13 mouse cellular contexts compared by ENCODE assay signal in genomic region chr16:77322338-77322737, GRCm38 (mm10).
A peak's percentile ranks its signal among the peaks of the same experiment; 100 is the strongest.
DNase-seq lines count a peak whose midpoint lies in the region; ATAC-seq lines count a peak whose summit lies in the region.
"Had no signal": no experiment of that assay in that cellular context is flagged by ENCODE, and none has a peak within 500 bp of the region (broad histone marks: within the 10 kb centered on the region; RNA-seq: fewer than 3 reads in every experiment).

No protein-coding gene starts in this region.

- WGBS in hindbrain, embryonic 10.5 days = 44% methylated on average over 5 of the region's 5 CpGs
- WGBS in hindbrain, embryonic 13.5 days = 15% methylated on average over 5 of the region's 5 CpGs

- H3K27me3 ChIP-seq in hindbrain, embryonic 10.5 days (ENCODE audit: insufficient read depth, poor library complexity, severe bottlenecking) = no peaks in the 10 kb centered on the region
- H3K27me3 ChIP-seq in hindbrain, embryonic 13.5 days = no peaks in the 10 kb centered on the region

- H3K36me3 ChIP-seq in hindbrain, embryonic 10.5 days = no peaks in the 10 kb centered on the region
- H3K36me3 ChIP-seq in hindbrain, embryonic 13.5 days = no peaks in the 10 kb centered on the region

- H3K4me3 ChIP-seq in hindbrain, embryonic 10.5 days = no peak overlapping the region
- no peak overlapping the region for H3K4me3 ChIP-seq in hindbrain, embryonic 13.5 days

- H3K27ac ChIP-seq in hindbrain, embryonic 10.5 days = no peak overlapping the region
- H3K27ac ChIP-seq in hindbrain, embryonic 13.5 days = no peak overlapping the region

- peaks cover 4% of the 10 kb centered on the region; the same call in 1 of the 2 replicates for H3K4me1 ChIP-seq in hindbrain, embryonic 10.5 days (replicated peaks)
- H3K4me1 ChIP-seq in hindbrain, embryonic 13.5 days (replicated peaks) = peaks cover 7% of the 10 kb centered on the region

- no peak for ATAC-seq in hindbrain, embryonic 13.5 days (ENCODE audit: low FRiP score)
- ATAC-seq: activated CD4-positive, CD25-positive, alpha-beta regulatory T cell, adult 4 months had no signal

- no peaks in the 10 kb centered on the region for H3K9me3 ChIP-seq in hindbrain, embryonic 10.5 days
- H3K9me3 ChIP-seq in hindbrain, embryonic 13.5 days = no peaks in the 10 kb centered on the region

- H3K9ac ChIP-seq in hindbrain, embryonic 13.5 days = no peak overlapping the region

- H3K4me2 ChIP-seq in hindbrain, embryonic 13.5 days = no peak overlapping the region
- H3K4me2 ChIP-seq: liver, embryonic 11.5 days had no signal

- peak; percentile 16 for DNase-seq in hindbrain, embryonic 10.5 days (ENCODE audit: low spot score)
- peak; percentile 54 for DNase-seq in brain, adult 2 months (ENCODE audit: low read depth, low spot score)
- DNase-seq in embryo, embryonic 10 days (ENCODE audit: low spot score) = peak; percentile 77
- DNase-seq in mesoderm, embryonic 11.5 days (ENCODE audit: low read depth, low spot score) = peak; percentile 83
- DNase-seq in urinary bladder, postnatal 4 days (ENCODE audit: low spot score in 2 of 2) = no peak
- DNase-seq in right cerebral cortex, adult 2 months (ENCODE audit: low spot score in 2 of 2) = no peak
- no peak for DNase-seq in urinary bladder, adult 18-20 months (ENCODE audit: low spot score in 2 of 2)
- DNase-seq: gastrocnemius, postnatal 25 days; right cerebral cortex, postnatal 14 days; thymus, postnatal 4 days had no signal

Comparison
In these comparisons a context has a peak if more than half of its experiments do, and no peak if none do; other contexts are left out.
1. DNase-seq: peak in hindbrain, embryonic 10.5 days (single experiment), brain, adult 2 months (single experiment), embryo, embryonic 10 days (single experiment) and mesoderm, embryonic 11.5 days (single experiment); none in urinary bladder, postnatal 4 days (0 of 2), right cerebral cortex, adult 2 months (0 of 2) and urinary bladder, adult 18-20 months (0 of 2).